Mouse (Mus musculus): Measurements from ENCODE around the gene Gm14226. TPM values are rescaled to one million over a fixed set of nuclear protein-coding genes. Genes with fewer than 3 reads are reported as not detected.
A peak's percentile ranks its signal among the peaks of the same experiment; 100 is the strongest.
"Not testable (repeated sequence)": the region's sequence is repeated elsewhere in the genome, so short reads cannot be mapped to it uniquely, and the experiment has no call there.

Gene Gm14226
- total RNA-seq (2022) = under 1 TPM in 3 of 4 experiments, not detected in 1; 0.17 to 0.25 (median 0.22) TPM

DNA sequence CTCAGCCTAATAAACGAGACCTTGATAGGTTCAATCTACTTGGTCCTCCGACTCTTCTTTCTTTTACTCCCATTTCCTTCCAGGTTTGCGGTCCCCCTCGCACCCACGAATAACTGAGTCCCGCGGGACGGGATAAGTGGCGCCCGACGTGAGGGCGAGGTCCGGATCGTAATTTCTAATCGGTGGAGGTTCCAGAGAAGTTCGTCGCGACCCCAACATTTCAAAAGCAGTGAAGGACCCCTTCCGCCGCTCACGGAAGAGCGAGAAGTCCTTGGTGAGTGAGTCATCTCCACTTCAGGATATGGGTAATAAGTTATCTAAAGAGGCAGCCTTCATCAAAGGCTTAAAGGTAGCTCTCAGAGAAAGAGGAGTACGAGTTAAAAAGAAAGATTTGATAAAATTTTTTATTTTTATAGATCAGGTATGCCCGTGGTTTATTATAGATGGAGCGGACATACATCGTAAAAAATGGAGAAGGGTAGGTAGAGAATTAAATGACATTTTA, at the start of gene Gm14226:
TSS of gene Gm14226 (plus strand) at position 16 of the 505 bp plus-strand sequence.
- DNase-seq (ENCODE audit: low spot score) = not testable (repeated sequence)

GRCm38 (mm10) chr2:154969740-154970397, 48.2 kb upstream of the Gm14226 start:
- DNase-seq (ENCODE audit: low spot score) = not testable (repeated sequence)

DNA sequence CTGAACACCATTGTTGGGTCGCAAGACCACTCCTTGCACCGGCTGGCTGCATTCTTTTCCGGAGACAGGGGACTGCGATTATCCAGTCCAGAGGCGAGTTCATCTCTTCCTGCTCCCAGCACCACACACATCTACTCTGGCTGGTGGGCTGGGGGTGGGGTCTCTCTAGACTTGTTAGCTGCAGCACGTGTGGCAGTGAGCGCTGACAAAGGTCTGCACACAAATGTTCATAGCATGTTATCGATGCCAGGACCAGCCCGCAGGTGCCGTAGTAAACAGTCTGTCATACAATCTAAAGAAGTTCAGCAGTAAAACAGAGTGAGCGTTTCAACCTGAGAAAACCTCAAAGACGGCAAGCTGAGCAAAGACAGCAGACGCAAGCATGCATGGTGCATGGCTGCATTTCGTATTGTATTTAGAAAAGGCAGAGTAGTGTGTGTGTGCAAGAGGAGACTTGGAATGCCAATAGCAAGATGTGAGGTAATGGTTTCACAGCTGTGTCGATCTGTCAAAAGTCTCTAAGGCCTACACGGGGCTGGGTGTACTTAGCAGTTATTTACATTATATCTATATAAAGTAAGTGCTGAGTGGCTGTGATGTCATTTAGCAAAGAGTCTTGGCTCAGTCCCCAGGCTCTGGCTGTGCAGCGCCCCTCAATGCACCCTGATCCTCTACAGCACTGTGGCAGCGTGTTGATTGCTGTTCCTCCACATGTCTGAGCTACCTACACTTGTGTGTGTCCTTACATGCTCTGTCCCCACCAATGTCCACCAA, 46.0 kb upstream of the Gm14226 start:
- no peak for DNase-seq (ENCODE audit: low spot score)

DNA sequence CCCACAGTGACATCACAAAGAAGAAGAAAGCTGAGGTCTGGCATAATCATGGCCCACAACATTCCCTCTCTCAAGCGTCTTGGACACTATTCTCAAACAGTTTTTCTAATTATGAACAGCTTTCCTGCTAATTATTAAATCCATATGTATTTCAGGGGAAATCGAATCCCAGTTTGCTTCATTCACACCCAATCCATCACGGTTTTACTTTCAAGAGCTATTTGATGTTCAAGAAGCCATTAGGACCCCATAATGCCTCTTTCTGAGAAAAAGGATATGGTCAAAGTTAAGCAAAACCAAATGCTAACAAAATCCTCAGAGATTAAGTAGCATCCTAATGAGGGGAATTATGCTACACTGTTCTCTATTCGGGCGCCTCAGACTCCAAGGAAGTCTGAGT, 45.1 kb upstream of the Gm14226 start:
- no peak for DNase-seq (ENCODE audit: low spot score)

DNA sequence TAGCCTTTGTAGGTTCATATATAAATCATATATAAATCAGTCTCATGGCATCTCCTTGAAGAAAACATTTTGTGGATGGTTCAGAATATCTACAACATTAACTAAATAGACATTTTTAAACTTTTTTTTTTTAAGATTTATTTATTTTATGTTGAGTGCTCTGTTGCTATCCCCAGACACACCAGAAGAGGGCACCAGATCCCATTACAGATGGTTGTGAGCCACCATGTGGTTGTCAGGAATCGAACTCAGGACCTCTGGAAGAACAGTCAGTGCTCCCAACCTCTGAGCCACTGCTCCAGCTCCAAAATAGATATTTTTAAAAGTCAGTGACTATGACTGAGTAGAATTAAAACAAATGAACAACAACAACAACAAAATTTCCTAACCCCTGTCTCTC, 31.5 kb upstream of the Gm14226 start:
- DNase-seq (ENCODE audit: low spot score) = no peak

DNA sequence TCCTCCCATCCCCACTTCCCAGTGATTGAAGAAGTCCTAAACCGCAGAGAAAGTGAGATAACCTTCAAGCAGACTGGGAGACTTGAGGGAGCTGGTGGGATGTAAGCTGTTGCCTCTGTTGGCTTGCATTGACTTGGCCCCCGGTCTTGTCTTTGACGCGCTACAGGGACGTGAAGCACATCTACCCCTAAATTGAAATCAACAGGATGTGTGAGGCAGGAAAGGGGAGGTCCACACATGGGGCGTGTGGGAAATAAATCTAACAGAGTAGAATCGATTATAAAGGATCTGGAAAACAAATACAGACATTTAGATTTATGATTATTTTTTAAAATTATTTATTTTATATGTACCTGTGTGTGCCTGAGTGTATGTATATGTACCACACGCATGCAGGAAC, 26.7 kb upstream of the Gm14226 start:
- DNase-seq (ENCODE audit: low spot score) = no peak

DNA sequence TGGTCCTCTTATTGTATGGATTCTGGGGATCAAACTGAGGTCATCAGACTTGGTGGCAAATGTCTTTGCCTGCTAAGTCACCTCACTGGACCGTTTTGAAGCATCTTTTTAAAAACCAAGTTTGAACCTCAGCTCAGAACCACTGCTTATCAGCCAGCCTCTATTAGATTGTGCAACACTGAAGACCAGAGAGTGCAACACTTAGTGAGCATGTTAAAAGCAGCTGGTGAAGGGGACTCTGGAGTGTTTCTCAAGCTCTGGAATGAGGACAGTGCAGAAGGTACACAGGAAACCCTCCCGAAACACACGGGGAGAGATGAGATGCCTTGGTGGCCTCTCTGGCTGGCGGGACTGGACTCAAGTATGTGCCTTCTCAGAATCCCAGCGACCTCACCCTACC, 26.0 kb upstream of the Gm14226 start:
- no peak for DNase-seq (ENCODE audit: low spot score)

DNA sequence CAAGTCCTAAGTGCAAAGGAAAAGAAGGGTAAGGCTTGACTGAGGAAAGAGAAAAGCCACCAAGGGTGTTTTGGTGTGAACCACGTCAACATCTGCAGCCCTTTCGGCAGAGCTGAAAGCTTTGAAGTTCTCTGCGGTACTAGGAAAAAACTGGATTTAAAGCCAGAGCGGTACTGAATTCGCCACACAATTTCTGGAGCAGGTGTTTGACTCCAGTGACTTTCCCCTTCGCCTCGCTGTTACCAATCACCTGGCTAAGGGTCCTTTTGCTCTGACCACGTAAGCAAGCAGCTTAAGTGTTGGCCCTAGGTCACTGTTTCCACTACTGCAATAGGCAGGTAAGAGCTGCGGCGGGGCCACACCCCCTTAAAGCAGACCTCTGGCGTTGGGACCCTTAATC, 12.6 kb upstream of the Gm14226 start:
- DNase-seq (ENCODE audit: low spot score) = no peak

DNA sequence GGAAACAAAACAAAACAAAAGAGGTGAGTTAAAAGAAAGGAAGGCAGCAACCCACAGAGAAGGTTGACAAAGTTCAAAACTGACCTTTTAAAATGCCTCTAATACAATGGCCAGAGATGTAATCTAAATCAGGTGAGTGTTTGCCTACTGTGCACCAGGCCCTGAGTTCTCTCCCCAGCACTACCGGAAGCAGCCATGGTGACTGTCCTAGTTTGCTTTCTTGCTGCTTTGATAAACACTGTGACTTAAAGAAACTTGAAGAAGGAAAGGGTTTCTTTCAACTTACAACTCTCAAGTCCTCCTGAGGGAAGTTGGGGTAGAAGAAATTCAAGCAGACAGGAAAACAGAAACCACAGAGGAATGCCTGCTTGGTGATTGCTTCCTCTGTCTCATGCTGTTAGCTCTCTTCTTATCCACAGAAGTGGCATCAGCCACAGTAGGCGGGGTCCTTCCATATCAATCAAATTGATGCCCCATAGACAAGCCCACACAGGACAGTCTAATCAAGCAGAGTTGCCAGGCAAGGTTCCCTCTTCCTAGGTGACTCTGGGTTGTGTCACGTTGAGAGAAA, 6.9 kb upstream of the Gm14226 start:
- DNase-seq (ENCODE audit: low spot score) = no peak

DNA sequence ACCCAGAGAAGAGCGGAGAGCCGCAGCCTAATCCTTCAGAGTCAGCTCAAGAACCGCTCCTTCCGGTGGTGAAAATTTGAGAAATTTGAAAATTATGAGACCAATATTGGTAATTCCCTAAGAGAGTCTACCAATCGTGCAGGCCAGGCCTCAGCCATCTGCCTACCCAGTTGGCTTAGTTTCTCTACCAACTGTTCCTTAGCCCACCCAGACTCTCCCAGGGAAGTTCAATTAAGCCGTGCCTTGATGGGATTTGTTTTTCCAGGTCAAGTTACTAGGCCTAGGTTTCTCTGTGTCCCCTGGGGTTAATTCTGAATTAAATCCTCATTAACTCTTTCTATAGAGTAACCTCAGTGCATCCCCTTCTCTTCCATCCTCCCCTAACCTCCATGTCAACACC, 5.1 kb upstream of the Gm14226 start:
- DNase-seq (ENCODE audit: low spot score) = no peak

DNA sequence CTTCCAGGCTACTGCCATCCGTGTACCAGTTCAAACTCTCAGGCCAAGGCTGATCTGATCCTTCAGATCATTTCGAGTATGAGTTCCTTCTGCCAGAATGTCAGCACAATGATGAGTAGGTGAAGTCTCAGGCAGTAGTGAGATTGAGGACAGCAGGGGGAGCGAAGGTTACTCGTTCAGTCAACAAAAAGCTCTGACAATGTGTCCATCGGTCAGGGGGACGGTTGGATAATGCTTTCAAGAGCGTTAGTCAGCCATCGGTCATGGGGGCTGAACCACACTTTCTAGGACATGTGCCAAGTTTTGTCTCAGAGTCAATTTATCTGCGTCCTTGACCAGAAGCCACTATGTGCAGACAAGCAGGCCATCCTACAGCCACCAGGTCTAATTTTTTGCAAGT, 1.3 kb upstream of the Gm14226 start:
- not testable (repeated sequence) for DNase-seq (ENCODE audit: low spot score)

DNA sequence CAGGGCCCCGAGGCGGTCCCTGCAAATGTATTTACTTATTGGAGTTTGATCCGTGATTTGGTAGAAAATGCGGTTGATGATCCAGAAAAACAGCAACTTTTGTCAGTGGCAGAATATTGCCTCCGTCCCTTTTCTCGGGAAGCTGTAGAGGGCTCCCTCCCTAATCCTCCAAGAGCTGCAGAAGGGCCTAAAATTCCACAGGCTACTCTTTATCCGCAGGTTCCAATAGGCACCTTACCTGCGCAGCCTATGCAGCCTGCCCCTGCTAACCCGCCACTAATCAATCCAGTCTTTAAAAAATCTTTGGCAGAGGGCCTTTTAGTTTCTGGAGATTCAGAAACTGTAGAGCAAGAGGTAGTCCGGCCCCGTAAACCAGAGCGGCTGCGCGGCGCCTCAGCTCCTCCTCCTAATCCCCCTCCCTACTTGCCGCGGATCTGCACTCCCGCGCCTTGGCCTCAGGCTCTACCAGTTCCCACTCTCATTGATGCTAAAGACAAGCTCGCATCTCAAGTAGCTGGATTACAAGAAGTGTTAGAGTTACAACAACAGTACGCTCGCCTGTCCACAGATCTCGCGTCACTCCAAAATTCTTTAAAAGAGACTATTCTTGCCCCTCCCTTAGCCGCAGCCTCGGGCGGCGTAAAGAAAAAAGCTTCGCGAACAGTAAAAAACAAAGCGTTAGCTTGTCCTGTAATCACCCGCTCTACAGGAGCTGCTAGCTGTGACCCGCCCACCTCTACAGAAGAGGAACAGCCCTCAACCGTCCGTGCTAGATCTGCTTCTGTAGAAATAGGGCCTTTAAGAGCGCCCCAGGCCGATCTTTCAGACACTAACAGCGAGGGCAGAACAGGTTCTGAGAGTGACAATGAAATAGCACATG, 936 bp downstream of the Gm14226 start:
- DNase-seq (ENCODE audit: low spot score) = peak; percentile 58

- peak; percentile 92 for DNase-seq (ENCODE audit: low spot score)
These were observed 1.6 kb downstream of the Gm14226 start for GRCm38 (mm10) chr2:155019673-155020072.

DNA sequence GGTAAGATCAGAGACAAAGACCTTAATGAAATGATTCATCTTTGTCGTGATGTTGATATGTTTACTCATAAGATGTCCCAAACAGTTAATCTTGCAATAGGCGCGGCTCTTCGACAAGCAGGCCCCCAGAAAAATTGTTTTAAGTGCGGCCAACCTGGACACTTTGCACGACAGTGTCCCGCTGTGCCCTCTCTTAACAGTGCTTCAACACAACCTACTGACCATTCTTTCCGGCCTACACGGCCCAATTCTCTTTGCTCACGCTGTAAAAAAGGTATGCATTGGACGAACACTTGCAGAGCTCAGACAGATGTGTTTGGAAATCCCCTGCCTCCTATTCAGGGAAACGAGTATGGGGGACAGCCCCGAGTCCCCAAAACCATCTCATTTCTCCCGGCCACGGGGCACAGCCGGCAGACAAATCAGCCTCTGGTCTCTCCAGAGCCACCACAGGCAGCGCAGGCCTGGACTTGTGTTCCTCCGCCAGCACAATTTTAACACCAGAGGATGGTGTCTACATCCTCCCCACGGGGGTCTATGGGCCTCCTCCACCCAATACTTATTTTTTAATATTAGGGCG, 2.3 kb downstream of the Gm14226 start:
- DNase-seq (ENCODE audit: low spot score) = not testable (repeated sequence)

GRCm38 (mm10) chr2:155030831-155031230, 12.8 kb downstream of the Gm14226 start:
- DNase-seq (ENCODE audit: low spot score) = no peak

DNA sequence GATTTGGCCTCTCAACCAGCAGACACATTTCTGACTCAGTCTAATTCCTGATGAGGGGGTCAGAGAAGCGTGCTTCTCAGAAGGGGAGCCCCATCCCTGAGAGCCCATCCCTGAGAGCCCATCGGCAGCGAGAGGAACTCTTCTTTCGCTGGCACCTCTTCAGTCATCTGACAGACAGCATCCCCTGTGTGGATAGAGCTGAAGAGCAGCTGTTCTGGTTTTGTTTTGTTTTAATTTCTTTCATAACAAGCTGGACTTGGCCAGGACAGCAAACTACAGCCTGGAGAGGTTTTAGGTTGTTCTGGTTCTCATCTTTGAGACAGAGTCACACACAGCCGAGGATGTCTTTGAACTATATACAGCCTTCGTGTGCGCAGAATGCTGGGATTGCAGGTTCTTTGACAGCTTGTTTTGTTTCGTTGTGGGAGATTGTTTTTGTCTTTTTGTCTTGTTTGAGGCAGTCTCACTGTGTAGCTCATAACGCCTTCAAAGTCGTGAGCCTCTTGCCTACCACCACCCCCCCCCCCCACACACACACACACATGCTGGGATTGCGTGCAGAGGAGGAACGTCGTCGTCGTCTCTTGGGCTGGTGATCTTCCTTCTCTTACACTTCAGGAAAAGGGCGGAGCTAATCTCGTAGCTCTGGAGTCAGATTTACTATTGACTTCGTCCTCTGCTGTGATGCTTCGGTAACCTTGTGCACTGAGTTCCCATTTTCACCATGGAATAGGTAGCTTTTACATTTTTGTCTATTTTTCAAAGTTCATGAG, 15.1 kb downstream of the Gm14226 start:
- no peak for DNase-seq (ENCODE audit: low spot score)

GRCm38 (mm10) chr2:155039956-155040355, 21.9 kb downstream of the Gm14226 start:
- DNase-seq (ENCODE audit: low spot score) = no peak

DNA sequence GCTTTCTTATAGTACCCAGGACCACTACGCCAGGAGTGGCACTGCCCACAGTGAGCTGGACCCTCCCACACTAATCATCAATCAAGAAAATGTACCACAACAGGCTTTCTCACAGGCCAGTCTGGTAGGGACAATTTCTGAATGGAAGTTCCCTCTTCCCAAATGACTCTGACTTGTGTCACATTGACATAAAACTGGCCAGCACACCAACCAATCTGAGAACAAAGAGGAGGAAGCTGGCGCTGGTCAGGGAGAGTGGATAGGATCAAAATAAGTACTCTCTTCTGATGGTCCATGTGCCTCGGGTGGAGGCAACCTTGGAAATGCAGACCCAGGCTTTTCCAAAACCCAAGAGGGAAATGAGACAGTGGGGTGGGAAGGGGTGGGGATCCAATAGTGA, 26.5 kb downstream of the Gm14226 start:
- DNase-seq (ENCODE audit: low spot score) = no peak

- no peak for DNase-seq (ENCODE audit: low spot score)
These were observed 27.0 kb downstream of the Gm14226 start for GRCm38 (mm10) chr2:155045075-155045474.

DNA sequence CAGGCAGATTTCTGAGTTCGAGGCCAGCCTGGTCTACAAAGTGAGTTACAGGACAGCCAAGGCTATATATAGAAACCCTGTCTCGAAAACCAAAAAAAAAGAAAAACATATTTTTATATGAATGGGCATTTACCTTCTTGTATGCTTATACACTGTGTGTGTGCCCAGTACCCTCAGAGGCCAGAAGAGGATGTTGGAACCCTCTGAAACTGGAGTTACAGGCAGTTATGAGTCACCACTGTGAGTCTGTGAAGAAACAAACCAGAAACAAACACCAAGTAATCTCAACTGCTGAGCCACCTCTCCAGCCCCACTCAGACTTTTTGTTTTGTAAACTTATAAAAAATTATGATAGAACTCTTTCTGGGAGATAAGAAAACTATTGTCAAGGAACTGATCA, 28.7 kb downstream of the Gm14226 start:
- no peak for DNase-seq (ENCODE audit: low spot score)

Measured in heart, adult 8-10 months (tissue).